Mouse (Mus musculus) left cerebral cortex, adult 6 months (tissue): ENCODE data around the gene Gm2897. TPM values are rescaled to one million over a fixed set of nuclear protein-coding genes. Genes with fewer than 3 reads are reported as not detected.

Experiments used
- long read RNA-seq, 2 experiments: library from polyadenylated mRNA; unstranded; transcript quantifications; one replicate each; pipeline ENCODE4 v2.0.0; 2019 to 2020
- polyA plus RNA-seq: library from polyadenylated mRNA; unstranded; fragments of <200 nt; fragmentation: Nextera tagmentation; gene quantifications from 2 replicates; pipeline ENCODE4 v1.2.3, GENCODE M21; 2021

Gm2897 gene
- 0.08 and 1.0 TPM in 2 replicates for polyA plus RNA-seq
- long read RNA-seq, experiment 1, partial matches to known transcripts, result 0 of 6 reads
- long read RNA-seq, experiment 1, other reads (novel, unspliced or antisense), result 6 of 6 reads
- long read RNA-seq, experiment 2, partial matches to known transcripts, result 0 of 3 reads
- long read RNA-seq, experiment 2, other reads (novel, unspliced or antisense), result 3 of 3 reads

GRCm38 (mm10) chr14:3048727-3049512 lies at the start of gene Gm2897:
Gene Gm2897 (plus strand): TSS chr14:3049285.

GRCm38 (mm10) chr14:3029702-3030101 lies 19.4 kb upstream of the Gm2897 start, which contains the start of gene Gm2888:
Gene Gm2888 (plus strand): TSS chr14:3030002.

Other genes with a start within 250 kb of the Gm2897 start
- gene Gm2888, start 19.3 kb upstream of the Gm2897 start, polyA plus RNA-seq, result not detected in 2 replicates
- not detected in 2 replicates for gene Gm10340, start 84.7 kb downstream of the Gm2897 start, polyA plus RNA-seq
- gene Gm5795, start 139.0 kb downstream of the Gm2897 start, polyA plus RNA-seq, result 0.08 TPM in 1 of 2 replicates, not detected in the other
- gene D830030K20Rik, start 159.2 kb downstream of the Gm2897 start, polyA plus RNA-seq, result 6.2 and 9.1 TPM in 2 replicates